Mouse (Mus musculus) lung, postnatal 10 days (tissue): ENCODE data around the gene Isyna1.

ENCODE experiments used
- DNase-seq: peaks from one replicate; pipeline ENCODE4 v3.0.0; 2021

The Isyna1 gene

GRCm38 (mm10) chr8:70593961-70594609, at the start of gene Isyna1:
Gene Isyna1 (plus strand): TSS chr8:70594373.
- peak; percentile 93 for DNase-seq

- DNase-seq = peak; percentile 3
Measured at GRCm38 (mm10) chr8:70546412-70546811, 47.8 kb upstream of the Isyna1 start.

- peak; percentile 36 for DNase-seq
Measured at GRCm38 (mm10) chr8:70547762-70548161, 46.4 kb upstream of the Isyna1 start.

- no peak for DNase-seq
Measured at GRCm38 (mm10) chr8:70549412-70550184, 44.6 kb upstream of the Isyna1 start.

GRCm38 (mm10) chr8:70551558-70552161, 42.5 kb upstream of the Isyna1 start:
- DNase-seq = no peak

- peak; percentile 60 for DNase-seq
Measured at GRCm38 (mm10) chr8:70552836-70553235, 41.3 kb upstream of the Isyna1 start.

- peak; percentile 76 for DNase-seq
Measured at GRCm38 (mm10) chr8:70553740-70554139, 40.4 kb upstream of the Isyna1 start.

- no peak for DNase-seq
Measured at GRCm38 (mm10) chr8:70555079-70555747, 39.0 kb upstream of the Isyna1 start.

- DNase-seq = peak; percentile 61
Measured at GRCm38 (mm10) chr8:70558334-70558733, 35.8 kb upstream of the Isyna1 start.

- no peak for DNase-seq
Measured at GRCm38 (mm10) chr8:70558983-70559382, 35.2 kb upstream of the Isyna1 start.

GRCm38 (mm10) chr8:70560096-70560495, 34.1 kb upstream of the Isyna1 start:
- peak; percentile 90 for DNase-seq

- no peak for DNase-seq
Measured at GRCm38 (mm10) chr8:70560564-70560963, 33.6 kb upstream of the Isyna1 start.

GRCm38 (mm10) chr8:70561357-70561756, 32.8 kb upstream of the Isyna1 start:
- DNase-seq = no peak

- DNase-seq = peak; percentile 85
Measured at GRCm38 (mm10) chr8:70561809-70562535, 32.2 kb upstream of the Isyna1 start.

GRCm38 (mm10) chr8:70562802-70563201, 31.4 kb upstream of the Isyna1 start:
- peak; percentile 67 for DNase-seq

GRCm38 (mm10) chr8:70563763-70564387, 30.3 kb upstream of the Isyna1 start:
- DNase-seq = no peak

- no peak for DNase-seq
Measured at GRCm38 (mm10) chr8:70564696-70565235, 29.4 kb upstream of the Isyna1 start.

GRCm38 (mm10) chr8:70565561-70565960, 28.6 kb upstream of the Isyna1 start:
- DNase-seq = peak; percentile 34

- no peak for DNase-seq
Measured at GRCm38 (mm10) chr8:70570360-70570759, 23.8 kb upstream of the Isyna1 start.

GRCm38 (mm10) chr8:70570990-70571389, 23.2 kb upstream of the Isyna1 start:
- no peak for DNase-seq

GRCm38 (mm10) chr8:70574302-70574701, 19.9 kb upstream of the Isyna1 start:
- no peak for DNase-seq

- DNase-seq = peak; percentile 43
Measured at GRCm38 (mm10) chr8:70574915-70575314, 19.3 kb upstream of the Isyna1 start.
